ENCODE assay signal across 14 mouse cellular contexts in the genomic region with DNA sequence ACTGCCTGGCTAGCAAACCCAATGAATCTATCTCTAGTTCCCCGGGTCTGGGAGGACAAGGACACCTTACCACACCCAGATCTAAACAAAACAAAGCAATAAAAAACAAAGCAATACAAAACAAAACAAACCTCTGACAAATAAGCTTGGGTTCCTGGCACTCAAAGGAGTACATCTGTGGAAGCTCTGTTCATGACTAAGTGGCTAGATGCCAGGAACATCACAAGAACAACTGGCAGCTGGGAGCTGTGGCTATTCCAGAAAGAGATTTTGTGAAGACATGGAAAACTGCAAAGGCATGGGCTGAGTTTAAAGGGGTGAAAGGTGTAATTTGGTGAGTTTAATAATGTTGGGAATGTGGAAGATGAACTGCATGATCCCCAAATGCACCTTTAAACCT.
DNase-seq lines count a peak whose midpoint lies in the region; ATAC-seq lines count a peak whose summit lies in the region.
"Had no signal": no experiment of that assay in that cellular context is flagged by ENCODE, and none has a peak within 500 bp of the region (broad histone marks: within the 10 kb centered on the region; RNA-seq: fewer than 3 reads in every experiment).

No protein-coding gene starts in this region.

- peak; percentile 24 for DNase-seq in gastrocnemius, adult 18-20 months (ENCODE audit: low spot score)
- DNase-seq in gastrocnemius, postnatal 4 days (ENCODE audit: low spot score in 2 of 2): no peak
- peak; percentile 22 for DNase-seq in layer of hippocampus, adult 9-11 months
- DNase-seq in layer of hippocampus, postnatal 10 days (ENCODE audit: low spot score in 2 of 2): no peak
- DNase-seq in NIH3T3 (ENCODE audit: low read depth): peak; percentile 13
- DNase-seq in heart, postnatal 25 days (ENCODE audit: low spot score): peak; percentile 2
- DNase-seq: adrenal gland, postnatal 36 days; B cell, adult 2 months; cerebellum, adult 11-12 months; kidney, adult 2 months; retina, postnatal 1 day had no signal

- ATAC-seq in monocyte, adult 5-6 weeks (replicated peaks; ENCODE audit: insufficient number of reproducible peaks, low FRiP score, low TSS enrichment, poor library complexity, severe bottlenecking): no peak
- ATAC-seq in granulocyte monocyte progenitor cell, adult 5-6 weeks (replicated peaks; ENCODE audit: poor library complexity, severe bottlenecking): no peak
- ATAC-seq: hindbrain, embryonic 16.5 days had no signal

- intact Hi-C loops in heart, postnatal 25 days (cut with DNase I): no loop called here

Comparison
In these comparisons a context has a peak if more than half of its experiments do, and no peak if none do; other contexts are left out.
1. DNase-seq: peak in gastrocnemius, adult 18-20 months (single experiment), layer of hippocampus, adult 9-11 months (single experiment), NIH3T3 (single experiment) and heart, postnatal 25 days (single experiment); none in gastrocnemius, postnatal 4 days (0 of 2) and layer of hippocampus, postnatal 10 days (0 of 2).